Mouse (Mus musculus) layer of hippocampus, postnatal 25 days (tissue): ENCODE measurements at regions not wholly inside any gene's neighbourhood (a gene's known extent, or its start where the extent isn't known, plus 50 kb on each side); places are given as distances from the start of the nearest gene placed in this dataset.

Experiments used
- DNase-seq, 2 experiments: peaks; one replicate each; pipeline ENCODE4 v3.0.0; 2022; ENCODE audit warnings: mixed read lengths in 2 of 2, low spot score in 1 of 2; ENCODE audit errors: extremely low spot score in 1 of 2

GRCm38 (mm10) chr5:69678770-69679169 is 86.6 kb upstream of the Gnpda2 start:
- no peak for DNase-seq

GRCm38 (mm10) chr5:69678268-69678667 is 86.1 kb upstream of the Gnpda2 start:
- DNase-seq = no peak

GRCm38 (mm10) chr5:69665555-69665954 is 73.4 kb upstream of the Gnpda2 start:
- DNase-seq = no peak

- DNase-seq = no peak
Measured at GRCm38 (mm10) chr5:69663961-69664360, 71.8 kb upstream of the Gnpda2 start.
